Mouse (Mus musculus) liver, embryonic 11.5 days (tissue): ENCODE data around the gene Tmem102. TPM values are rescaled to one million over a fixed set of nuclear protein-coding genes. Genes with fewer than 3 reads are reported as not detected.

Experiments used
- ATAC-seq: fragments of 200-750 bp; cut with Nextera tagmentation; replicated peaks from 2 replicates; pipeline ENCODE4 v1.8.0; 2017; ENCODE audit warnings: moderate number of reproducible peaks, mild to moderate bottlenecking, moderate TSS enrichment, moderate library complexity; ENCODE audit not compliant: low FRiP score
- DNase-seq: peaks from one replicate; pipeline ENCODE4 v3.0.0-alpha.2; 2017; ENCODE audit warnings: low spot score
- H3K27ac ChIP-seq: fragments of 300-500 bp; sonication (generic); 2 replicates; pipeline ENCODE4 v1.5.1; 2014; ENCODE audit warnings: mild to moderate bottlenecking, low read depth, low read length, control low read depth
- H3K27me3 ChIP-seq: fragments of 300-500 bp; sonication (generic); replicated peaks from 2 replicates; pipeline ENCODE4 v1.6.1; 2014; ENCODE audit warnings: low read length, mixed read lengths; ENCODE audit not compliant: control insufficient read depth, insufficient read depth
- H3K36me3 ChIP-seq: fragments of 300-500 bp; sonication (generic); 2 replicates; pipeline ENCODE4 v1.6.1; 2014; ENCODE audit warnings: mild to moderate bottlenecking, low read length, moderate library complexity, mixed read lengths; ENCODE audit not compliant: control insufficient read depth, insufficient read depth
- H3K4me1 ChIP-seq: fragments of 300-500 bp; sonication (generic); replicated peaks from 2 replicates; pipeline ENCODE4 v1.6.1; 2014; ENCODE audit warnings: low read length, mixed read lengths; ENCODE audit not compliant: control insufficient read depth, insufficient read depth
- H3K4me2 ChIP-seq: fragments of 300-500 bp; sonication (generic); 2 replicates; pipeline ENCODE4 v1.6.1; 2014; ENCODE audit warnings: mild to moderate bottlenecking, control low read depth, moderate library complexity
- H3K4me3 ChIP-seq: fragments of 300-500 bp; sonication (generic); 2 replicates; pipeline ENCODE4 v1.5.1; 2014; ENCODE audit warnings: low read depth, low read length, control low read depth
- H3K9ac ChIP-seq: fragments of 300-500 bp; sonication (generic); 2 replicates; pipeline ENCODE4 v1.6.1; 2014; ENCODE audit warnings: low read depth, low read length, control low read depth
- H3K9me3 ChIP-seq: fragments of 300-500 bp; sonication (generic); 2 replicates; pipeline ENCODE4 v1.6.1; 2016; ENCODE audit warnings: low read length, inconsistent platforms, mixed read lengths; ENCODE audit not compliant: control insufficient read depth
- WGBS: fragments of 180-500 bp; shearing (Covaris S2); extraction: QIAGEN DNeasy Blood & Tissue Kit; methylation state at CpG from one replicate; pipeline ENCODE4 v1.1.7; 2014; 5-methylcytosine and 5-hydroxymethylcytosine counted together
- polyA plus RNA-seq: library from polyadenylated mRNA; unstranded; fragments of >200 nt; fragmentation: Nextera tagmentation; extraction: Ambion mirVana; gene quantifications from 2 replicates; pipeline ENCODE4 v1.2.1, GENCODE M21; 2014

Tmem102 gene
- polyA plus RNA-seq, 1 experiment from 2014 or later, result 1.2 TPM

DNA sequence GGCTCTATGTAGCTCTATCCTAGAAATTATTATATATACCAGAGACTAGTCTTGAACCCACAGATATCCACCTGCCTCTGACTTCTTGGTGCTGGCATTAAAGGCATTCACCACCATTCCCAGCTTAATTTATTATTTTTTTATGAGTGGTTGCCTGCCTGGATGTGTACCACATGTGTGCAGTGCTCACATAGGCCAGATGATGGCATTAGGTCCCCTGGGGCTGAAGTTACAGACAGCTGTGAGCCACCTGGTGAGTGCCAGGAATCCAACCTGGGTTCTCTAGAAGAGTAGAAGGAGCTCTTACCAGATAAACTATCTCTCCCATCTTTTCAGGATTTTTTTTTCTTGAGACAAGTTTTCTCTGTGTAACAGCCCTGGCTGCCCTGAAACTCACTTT is 4.9 kb upstream of the Tmem102 start:
- Histone ChIP-seq H3K4me1 (no peaks in the 10 kb centered on the region), H3K4me2 (no peak overlapping the region), H3K4me3 (no peak overlapping the region), H3K27me3 (peaks cover 8% of the 10 kb centered on the region), H3K9me3 (no peaks in the 10 kb centered on the region), H3K9ac (no peak overlapping the region), H3K27ac (no peak overlapping the region), H3K36me3 (no peaks in the 10 kb centered on the region)
- no peak for ATAC-seq
- DNase-seq, result no peak

DNA sequence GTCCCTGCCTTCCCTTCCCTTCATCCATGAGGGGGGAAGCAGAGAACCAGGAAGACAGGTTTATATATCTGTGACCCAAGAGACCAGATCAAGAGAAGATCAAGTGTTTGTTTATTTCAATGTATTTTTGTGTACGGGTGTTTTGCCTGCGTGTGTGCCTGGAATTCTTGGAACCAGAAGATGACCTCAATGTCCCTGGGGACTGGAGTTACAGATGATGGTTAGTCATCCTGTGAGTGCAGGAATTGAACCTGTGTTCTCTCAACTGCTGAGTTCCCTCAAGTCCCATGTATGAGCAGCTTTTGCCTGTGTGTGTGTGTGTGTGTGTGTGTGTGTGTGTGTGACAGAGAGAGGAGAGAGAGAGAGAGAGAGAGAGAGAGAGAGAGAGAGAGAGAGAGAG is 2.2 kb upstream of the Tmem102 start:
- Histone ChIP-seq H3K4me3 (no peak overlapping the region), H3K9me3 (no peaks in the 10 kb centered on the region), H3K36me3 (no peaks in the 10 kb centered on the region), H3K9ac (no peak overlapping the region), H3K4me2 (no peak overlapping the region), H3K27me3 (peaks cover 35% of the 10 kb centered on the region), H3K27ac (no peak overlapping the region), H3K4me1 (peaks cover 24% of the 10 kb centered on the region)
- no peak for DNase-seq
- ATAC-seq, result no peak
- 88% methylated on average over 2 of the region's 2 CpGs for WGBS

DNA sequence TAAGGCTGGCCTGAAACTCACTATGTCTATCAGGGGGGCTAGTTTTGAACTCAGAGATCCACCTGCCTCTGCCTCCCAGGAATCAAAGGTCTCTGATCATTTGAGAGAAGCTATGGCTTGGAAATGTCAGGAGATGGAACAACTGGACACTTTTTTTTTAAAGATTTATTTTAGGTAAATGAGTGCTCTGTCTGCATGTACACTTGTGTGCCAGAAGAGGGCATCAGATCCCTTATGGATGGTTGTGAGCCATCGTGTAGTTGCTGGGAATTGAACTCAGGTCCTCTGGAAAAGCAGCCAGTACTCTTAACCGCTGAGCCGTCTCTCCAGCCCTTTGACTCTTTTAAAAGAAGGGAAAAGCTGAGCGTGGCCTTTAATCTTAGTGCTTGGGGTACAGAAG is 954 bp upstream of the Tmem102 start:
- Histone ChIP-seq H3K27me3 (peaks cover 47% of the 10 kb centered on the region), H3K4me3 (no peak overlapping the region), H3K4me2 (no peak overlapping the region), H3K27ac (no peak overlapping the region), H3K9me3 (no peaks in the 10 kb centered on the region), H3K36me3 (no peaks in the 10 kb centered on the region), H3K4me1 (peaks cover 33% of the 10 kb centered on the region), H3K9ac (no peak overlapping the region)
- no peak for DNase-seq
- WGBS, result 71% methylated on average over 4 of the region's 4 CpGs
- ATAC-seq, result no peak

DNA sequence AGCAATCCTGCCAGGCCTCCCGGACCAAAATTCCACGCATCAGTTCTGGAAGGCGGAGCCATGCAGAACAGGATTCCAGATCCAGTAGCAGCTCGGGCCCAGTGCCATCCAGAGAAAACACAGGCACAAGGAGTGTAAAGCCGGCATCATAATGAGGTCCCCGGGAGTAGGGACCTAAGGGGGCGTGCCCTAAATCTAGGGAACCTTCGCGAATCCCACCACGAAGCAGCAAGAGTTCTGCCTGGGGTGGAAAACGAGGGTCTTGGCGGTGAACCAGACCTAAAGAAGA is 828 bp downstream of the Tmem102 start:
- no peaks in the 10 kb centered on the region for H3K36me3 ChIP-seq
- H3K4me1 ChIP-seq, result peaks cover 43% of the 10 kb centered on the region
- DNase-seq (no peak), ATAC-seq (no peak)
- WGBS, result 14% methylated on average over 12 of the region's 12 CpGs
- H3K27me3 ChIP-seq, result peaks cover 65% of the 10 kb centered on the region
- no peaks in the 10 kb centered on the region for H3K9me3 ChIP-seq
- H3K9ac ChIP-seq, result no peak overlapping the region; the same call in 1 of the 2 replicates
- no peak overlapping the region for H3K27ac ChIP-seq
- H3K4me3 ChIP-seq, result peak overlapping the region; percentile 58
- peak overlapping the region; percentile 94 for H3K4me2 ChIP-seq

DNA sequence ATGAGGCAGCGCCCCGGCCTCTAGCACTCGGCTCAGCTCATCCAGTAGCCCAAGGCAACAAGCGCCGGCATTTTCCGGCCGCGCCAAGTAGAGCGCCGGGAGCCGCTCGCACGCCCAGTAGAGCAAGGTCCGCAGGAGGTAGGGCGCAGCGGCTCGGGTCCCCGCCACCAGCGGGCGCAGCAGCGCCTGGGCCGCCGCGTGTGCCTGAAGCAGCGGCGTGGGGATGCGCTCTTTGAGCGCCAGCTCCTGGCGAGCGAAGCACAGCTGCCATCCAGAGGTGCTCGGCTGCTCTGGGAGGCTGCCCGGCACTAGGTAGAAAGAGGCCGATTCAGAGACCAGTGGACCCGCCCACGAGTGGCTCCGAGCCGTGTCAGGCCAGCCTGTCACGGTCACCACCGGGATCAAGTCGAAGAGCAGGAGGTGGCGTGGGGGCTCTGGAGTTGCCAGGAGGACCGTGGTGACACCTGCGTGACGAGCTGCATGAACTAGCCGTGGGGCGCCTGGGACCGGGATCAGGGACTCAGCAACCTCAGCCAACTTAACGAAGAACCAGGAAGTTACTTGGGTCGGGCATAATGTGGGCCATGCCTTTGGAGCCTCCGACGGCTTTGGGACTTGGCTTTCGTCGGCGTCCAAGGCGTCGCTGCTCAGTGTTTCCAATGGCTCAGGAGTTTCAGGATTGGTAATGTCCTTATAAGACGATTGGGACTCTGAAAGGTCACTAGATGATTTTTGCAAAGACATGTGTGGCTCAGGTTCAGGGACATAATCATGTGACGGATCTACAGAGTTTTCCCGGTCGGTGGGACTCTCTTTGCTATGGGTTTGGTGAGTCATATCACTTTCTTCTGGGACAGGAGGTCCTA is 1.4 kb downstream of the Tmem102 start:
- Histone ChIP-seq H3K9me3 (no peaks in the 10 kb centered on the region), H3K9ac (peak overlapping the region; percentile 59), H3K4me2 (peak overlapping the region; percentile 94), H3K4me3 (peak overlapping the region; percentile 58), H3K36me3 (no peaks in the 10 kb centered on the region), H3K4me1 (peaks cover 46% of the 10 kb centered on the region), H3K27me3 (peaks cover 71% of the 10 kb centered on the region), H3K27ac (no peak overlapping the region)
- WGBS, result 2% methylated on average over 60 of the region's 60 CpGs
- DNase-seq, result peak; percentile 68
- peak; percentile 76 for ATAC-seq

DNA sequence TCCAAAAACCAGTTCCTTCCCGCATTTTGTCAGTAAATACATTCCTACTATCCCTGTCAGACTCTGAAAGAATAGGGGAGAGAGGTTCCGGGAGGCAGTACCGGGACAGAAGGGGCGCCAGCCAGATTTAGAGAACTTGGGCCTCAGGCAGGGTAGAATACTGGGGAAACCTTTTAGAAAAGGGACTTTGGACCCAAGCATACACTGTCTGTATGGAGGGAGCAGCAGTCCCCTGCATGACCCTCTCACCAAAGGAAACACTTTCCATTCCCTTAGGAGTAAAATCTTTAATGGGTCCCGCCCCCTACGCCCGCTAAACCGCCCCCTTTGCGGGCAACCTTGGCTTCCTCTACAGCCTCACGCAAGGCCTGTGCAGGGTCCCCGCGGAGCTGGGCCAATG is 2.1 kb downstream of the Tmem102 start:
- no peak overlapping the region for H3K27ac ChIP-seq
- H3K27me3 ChIP-seq, result peaks cover 76% of the 10 kb centered on the region
- H3K4me1 ChIP-seq, result peaks cover 46% of the 10 kb centered on the region
- ATAC-seq, result peak; percentile 33
- H3K36me3 ChIP-seq, result no peaks in the 10 kb centered on the region
- WGBS, result 2% methylated on average over 12 of the region's 12 CpGs
- H3K9me3 ChIP-seq, result no peaks in the 10 kb centered on the region
- no peak for DNase-seq
- peak overlapping the region; percentile 94 for H3K4me2 ChIP-seq
- H3K9ac ChIP-seq, result peak overlapping the region; percentile 59
- peak overlapping the region; percentile 58 for H3K4me3 ChIP-seq

DNA sequence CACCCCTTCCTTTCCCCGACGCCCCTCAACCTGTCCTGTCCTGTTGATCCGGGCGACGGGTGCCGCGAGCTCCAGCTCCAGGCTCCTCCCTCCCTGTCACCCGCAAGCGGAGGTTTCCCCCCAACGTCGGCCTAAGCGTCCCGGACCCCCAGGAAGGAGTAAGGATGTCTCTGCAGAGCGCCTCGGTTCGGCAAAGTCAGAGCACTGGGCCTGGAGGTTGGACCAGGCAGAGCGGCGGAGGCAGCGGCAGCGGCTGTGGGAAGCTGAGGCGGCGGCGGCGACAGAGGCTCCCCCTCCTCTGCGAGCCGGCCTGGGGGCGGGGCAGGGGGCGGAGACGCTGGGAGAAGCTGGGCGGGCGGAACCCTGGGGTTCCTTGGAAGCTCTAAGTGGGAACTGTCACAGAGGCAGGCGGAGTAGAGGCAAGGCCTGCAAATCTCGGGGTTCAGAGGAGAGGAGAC is 2.7 kb downstream of the Tmem102 start:
- no peak overlapping the region; the same call in 1 of the 2 replicates for H3K27ac ChIP-seq
- H3K4me1 ChIP-seq, result peaks cover 46% of the 10 kb centered on the region
- ATAC-seq, result peak; percentile 35; the same call in 1 of the 2 replicates
- peak overlapping the region; percentile 94 for H3K4me2 ChIP-seq
- no peaks in the 10 kb centered on the region for H3K9me3 ChIP-seq
- H3K27me3 ChIP-seq, result peaks cover 81% of the 10 kb centered on the region
- peak overlapping the region; percentile 58 for H3K4me3 ChIP-seq
- no peaks in the 10 kb centered on the region for H3K36me3 ChIP-seq
- peak; percentile 86 for DNase-seq
- 0% methylated on average over 31 of the region's 33 CpGs for WGBS
- H3K9ac ChIP-seq, result peak overlapping the region; percentile 59; the same call in 1 of the 2 replicates

DNA sequence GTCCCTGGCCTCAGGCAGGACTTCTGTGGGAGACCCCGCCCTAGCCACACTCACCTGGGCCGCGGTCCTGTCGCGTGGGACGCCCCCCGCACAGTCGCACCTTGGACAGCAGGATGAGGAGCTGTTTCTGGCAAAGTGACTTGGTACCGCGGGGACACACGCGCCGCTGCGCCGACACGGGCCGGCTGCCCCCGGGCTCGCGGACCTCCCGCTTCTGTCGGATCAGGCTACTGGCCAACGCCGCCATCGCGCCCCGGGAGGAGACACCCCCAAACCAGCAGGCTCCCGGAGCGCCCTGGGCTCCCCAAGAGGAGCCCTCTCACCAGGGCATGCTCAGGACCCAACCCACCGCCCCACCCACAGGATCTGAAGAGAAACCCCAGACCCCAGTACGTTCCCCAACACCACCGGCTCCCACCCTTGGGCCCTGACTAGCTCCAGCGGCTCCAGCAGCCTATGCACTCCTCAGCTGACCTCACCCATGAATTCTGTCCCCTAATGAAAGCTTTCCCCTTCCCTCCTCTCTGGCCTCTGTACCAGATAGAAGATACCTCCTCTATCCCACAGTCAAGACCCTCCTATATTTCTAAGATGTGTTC is 3.9 kb downstream of the Tmem102 start, which contains the start of gene Fgf11:
Gene Fgf11, minus strand, starts transcription at position 479 of the 599 bp plus-strand sequence.
- peak within 1 kb of the TSS; percentile 58 for H3K4me3 ChIP-seq
- no peaks in the 10 kb centered on the region for H3K9me3 ChIP-seq
- peaks cover 83% of the 10 kb centered on the region for H3K27me3 ChIP-seq
- no peaks in the 10 kb centered on the region for H3K36me3 ChIP-seq
- peak within 1 kb of the TSS; percentile 59 for H3K9ac ChIP-seq
- WGBS, result 3% methylated on average over 33 of the region's 33 CpGs
- H3K4me1 ChIP-seq, result peaks cover 46% of the 10 kb centered on the region
- peak within 1 kb of the TSS; percentile 16; the same call in 1 of the 2 replicates for H3K27ac ChIP-seq
- H3K4me2 ChIP-seq, result peak within 1 kb of the TSS; percentile 94
- DNase-seq (no peak), ATAC-seq (no peak)
